In the genomic region with DNA sequence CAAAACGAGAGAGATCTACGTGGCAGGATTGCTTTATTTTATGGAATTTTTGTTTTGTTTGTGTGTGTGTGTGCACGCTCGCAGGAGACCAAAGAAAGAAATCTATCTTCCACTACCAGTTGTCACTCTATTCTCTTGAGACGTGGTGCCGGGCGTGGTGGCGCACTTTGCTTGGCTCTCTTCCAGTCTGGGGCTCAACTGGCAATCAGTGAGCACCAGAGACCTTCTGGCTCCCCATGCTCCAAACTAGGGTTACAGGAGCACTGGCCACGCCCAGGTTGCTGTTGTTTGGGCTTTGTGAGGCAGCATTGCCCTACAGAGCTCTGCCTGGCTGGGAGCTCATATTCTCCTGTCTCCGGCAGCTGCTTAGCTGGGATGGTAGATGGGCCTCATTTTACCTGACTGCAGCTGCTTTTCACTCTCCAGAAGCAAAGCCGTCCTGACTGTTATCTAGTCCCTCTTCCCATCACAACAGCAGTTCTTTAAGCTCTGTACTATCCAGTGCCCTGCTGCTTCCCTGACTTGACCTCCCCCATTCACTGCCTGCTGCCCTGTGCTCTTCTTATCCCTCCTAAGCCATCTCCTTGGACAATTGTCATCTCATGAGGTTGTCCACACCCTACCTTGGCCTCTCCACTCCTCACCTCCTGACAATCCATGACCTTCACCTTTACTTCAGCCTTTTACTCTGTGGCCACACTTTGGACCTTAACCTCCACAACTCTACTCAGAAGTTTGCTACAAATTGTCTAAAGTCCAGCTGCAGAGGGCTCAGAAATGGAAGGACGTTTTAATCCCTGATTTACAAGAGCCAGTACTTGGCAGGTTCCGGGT, we compare ENCODE assay signal across 13 mouse cellular contexts. TPM values are rescaled to one million over a fixed set of nuclear protein-coding genes. Genes with fewer than 3 reads are reported as not detected.
DNase-seq lines count a peak whose midpoint lies in the region; ATAC-seq and TF ChIP-seq lines count a peak whose summit lies in the region.
"Had no signal": no experiment of that assay in that cellular context is flagged by ENCODE, and none has a peak within 500 bp of the region (broad histone marks: within the 10 kb centered on the region; RNA-seq: fewer than 3 reads in every experiment).

No protein-coding gene starts in this region.

- DNase-seq in gastrocnemius, postnatal 14 days, result peak; percentile 5
- DNase-seq in gastrocnemius, postnatal 10 days, result no peak
- peak; percentile 96 for DNase-seq in MEL (ENCODE audit: low read depth, low spot score)
- no peak for DNase-seq in heart, postnatal 25 days (ENCODE audit: low spot score)
- DNase-seq in frontal cortex, adult 2 months (ENCODE audit: extremely low spot score in 1 of 2, low spot score in 1 of 2), result no peak
- DNase-seq in right cerebral cortex, postnatal 10 days (ENCODE audit: low spot score in 2 of 2), result no peak
- DNase-seq: heart, postnatal 10 days; lung, postnatal 4 days had no signal

- WGBS in embryonic facial prominence, embryonic 15.5 days, result 53% methylated on average over 13 of the region's 13 CpGs

- H3K4me3 ChIP-seq in MEL (ENCODE audit: control insufficient read depth in 1 of 2, insufficient read depth in 1 of 2, low read depth in 2 of 2, low read length in 2 of 2), result peak overlapping the region; percentile 8 to 21
- no peak overlapping the region for H3K4me3 ChIP-seq in embryonic facial prominence, embryonic 15.5 days (replicated peaks)
- H3K4me3 ChIP-seq: layer of hippocampus, adult 2 months; neural tube, embryonic 13.5 days had no signal

- peaks cover 26 to 35% of the 10 kb centered on the region in 2 experiments for H3K4me1 ChIP-seq in MEL (ENCODE audit: control insufficient read depth in 1 of 2, insufficient read depth in 2 of 2, low read length in 2 of 2)
- no peaks in the 10 kb centered on the region for H3K4me1 ChIP-seq in embryonic facial prominence, embryonic 15.5 days
- H3K4me1 ChIP-seq: neural tube, embryonic 13.5 days had no signal

- H3K9me3 ChIP-seq in MEL (replicated peaks; ENCODE audit: insufficient read depth, low read length), result no peaks in the 10 kb centered on the region
- H3K9me3 ChIP-seq in embryonic facial prominence, embryonic 15.5 days (replicated peaks), result no peaks in the 10 kb centered on the region
- H3K9me3 ChIP-seq: neural tube, embryonic 13.5 days had no signal

- peak; percentile 51; the same call in 1 of the 2 replicates for ATAC-seq in embryonic facial prominence, embryonic 15.5 days (ENCODE audit: insufficient number of reproducible peaks, low FRiP score, low TSS enrichment, low read depth)
- ATAC-seq in megakaryocyte, adult 5-6 weeks (ENCODE audit: poor library complexity, severe bottlenecking), result peak; percentile 40; the same call in 1 of the 2 replicates
- ATAC-seq: forebrain, embryonic 16.5 days had no signal

- H3K79me2 ChIP-seq in MEL (ENCODE audit: control insufficient read depth, insufficient read depth, low read length, poor library complexity), result no peaks in the 10 kb centered on the region

- TF ChIP-seq EP300 in MEL (IDR thresholded peaks at IDR 0.05; ENCODE audit: low read depth in 1 of 2, low read length in 2 of 2), result peak; percentile 50 to 81

- no peaks in the 10 kb centered on the region for H3K27me3 ChIP-seq in MEL (ENCODE audit: control insufficient read depth in 1 of 2, insufficient read depth in 2 of 2, low read length in 2 of 2)
- H3K27me3 ChIP-seq in embryonic facial prominence, embryonic 15.5 days, result no peaks in the 10 kb centered on the region
- H3K27me3 ChIP-seq: neural tube, embryonic 13.5 days had no signal

- no peak overlapping the region for H3K4me2 ChIP-seq in embryonic facial prominence, embryonic 15.5 days (replicated peaks)
- H3K4me2 ChIP-seq: neural tube, embryonic 13.5 days had no signal

- peak overlapping the region; percentile 30 for H3K27ac ChIP-seq in MEL (ENCODE audit: control insufficient read depth, low read depth, low read length)
- H3K27ac ChIP-seq in embryonic facial prominence, embryonic 15.5 days (replicated peaks), result no peak overlapping the region
- H3K27ac ChIP-seq: layer of hippocampus, adult 2 months; neural tube, embryonic 13.5 days had no signal

- peak in 2 of 3 experiments; percentile 18 to 20; a peak in 2 of 6 replicates for TF ChIP-seq CTCF in MEL (IDR thresholded peaks at IDR 0.05 in 2 of 3, conservative IDR thresholded peaks at IDR 0.05 in 1 of 3; ENCODE audit: control insufficient read depth in 1 of 3, insufficient read depth in 1 of 3, low read depth in 2 of 3, low read length in 3 of 3, poor library complexity in 1 of 3, severe bottlenecking in 1 of 3)

- no peak for TF ChIP-seq RAD21 in MEL (IDR thresholded peaks at IDR 0.05; ENCODE audit: low read depth, low read length)

- H3K9ac ChIP-seq in MEL (ENCODE audit: control insufficient read depth, low read depth, low read length, poor library complexity, severe bottlenecking), result peak overlapping the region; percentile 28
- H3K9ac ChIP-seq in embryonic facial prominence, embryonic 15.5 days, result no peak overlapping the region
- H3K9ac ChIP-seq: neural tube, embryonic 13.5 days had no signal

- no peak for TF ChIP-seq POLR2A in MEL (IDR thresholded peaks at IDR 0.05; ENCODE audit: control insufficient read depth in 1 of 2, insufficient read depth in 1 of 2, low read depth in 1 of 2, low read length in 2 of 2, poor library complexity in 1 of 2)

- peaks cover 0 to 32% of the 10 kb centered on the region in 2 experiments; a peak in 2 of 4 replicates for H3K36me3 ChIP-seq in MEL (ENCODE audit: control insufficient read depth in 1 of 2, insufficient read depth in 2 of 2, low read length in 2 of 2)
- H3K36me3 ChIP-seq in embryonic facial prominence, embryonic 15.5 days, result no peaks in the 10 kb centered on the region
- H3K36me3 ChIP-seq: neural tube, embryonic 13.5 days had no signal

- intact Hi-C loops in gastrocnemius, postnatal 14 days (cut with DNase I; ENCODE audit: low total_unique reads), result loop anchor here (5.0 kb wide), 1 partner anchor 51 kb away; no protein-coding TSS in a partner anchor
- intact Hi-C loops in heart, postnatal 25 days (cut with DNase I), result no loop called here

TF ChIP-seq in MEL, 35 proteins besides CTCF, POLR2A, EP300 and RAD21 (continues in another document):
- TF ChIP-seq ZC3H11A (IDR thresholded peaks at IDR 0.05; ENCODE audit: low read depth, low read length), result no peak
- TF ChIP-seq TCF12 (IDR thresholded peaks at IDR 0.05; ENCODE audit: low read depth, low read length), result peak; percentile 78
- TF ChIP-seq GATA1 (IDR thresholded peaks at IDR 0.05; ENCODE audit: low read depth, low read length), result peak; percentile 53; the same call in 1 of the 2 replicates
- TF ChIP-seq TBP (IDR thresholded peaks at IDR 0.05; ENCODE audit: low read depth, low read length), result 0 out of 2 replicates have a peak, but pooled peaks have one; percentile 14
- peak; percentile 47; the same call in 1 of the 2 replicates for TF ChIP-seq MYC (IDR thresholded peaks at IDR 0.05; ENCODE audit: low read depth, low read length)
- TF ChIP-seq TAL1 (IDR thresholded peaks at IDR 0.05; ENCODE audit: low read length), result peak; percentile 90
- TF ChIP-seq ZMIZ1 (IDR thresholded peaks at IDR 0.05; ENCODE audit: low read depth, low read length), result no peak
- no peak for TF ChIP-seq ZKSCAN1 (IDR thresholded peaks at IDR 0.05; ENCODE audit: low read depth, low read length)
- TF ChIP-seq ZNF384 (IDR thresholded peaks at IDR 0.05; ENCODE audit: low read depth, low read length), result no peak
- TF ChIP-seq NELFE (IDR thresholded peaks at IDR 0.05; ENCODE audit: low read depth, low read length), result peak; percentile 16; the same call in 1 of the 2 replicates
- no peak for TF ChIP-seq BHLHE40 (IDR thresholded peaks at IDR 0.05; ENCODE audit: borderline replicate concordance, low read depth, low read length)
- no peak for TF ChIP-seq POLR2AphosphoS5 (IDR thresholded peaks at IDR 0.05; ENCODE audit: borderline replicate concordance, low read depth, low read length)
- TF ChIP-seq MAFK (IDR thresholded peaks at IDR 0.05; ENCODE audit: borderline replicate concordance, low read depth, low read length), result no peak
- no peak for TF ChIP-seq CHD1 (IDR thresholded peaks at IDR 0.05; ENCODE audit: low read depth, low read length)
- no peak for TF ChIP-seq UBTF (IDR thresholded peaks at IDR 0.05; ENCODE audit: borderline replicate concordance, insufficient read depth, low read depth, low read length)
- no peak for TF ChIP-seq MYB (IDR thresholded peaks at IDR 0.05; ENCODE audit: low read depth, low read length)
- no peak for TF ChIP-seq MAZ (IDR thresholded peaks at IDR 0.05; ENCODE audit: low read depth, low read length)
- no peak for TF ChIP-seq JUND (IDR thresholded peaks at IDR 0.05; ENCODE audit: low read depth, low read length)
- TF ChIP-seq E2F4 (IDR thresholded peaks at IDR 0.05; ENCODE audit: borderline replicate concordance, low read depth, low read length), result no peak
- TF ChIP-seq ETS1 (IDR thresholded peaks at IDR 0.05; ENCODE audit: low read depth, low read length), result peak; percentile 67; the same call in 1 of the 2 replicates
- TF ChIP-seq KAT2A (conservative IDR thresholded peaks at IDR 0.05; ENCODE audit: low read depth, low read length), result no peak
- TF ChIP-seq POLR2AphosphoS2 (IDR thresholded peaks at IDR 0.05; ENCODE audit: low read length), result no peak

RNA-seq across cellular contexts. Expression of a gene that starts 16.8 kb away (rescaled TPM):
- 10 to 100 TPM; 15.4 to 18.3 TPM for total RNA-seq in gastrocnemius, postnatal 14 days (2021)
- total RNA-seq in gastrocnemius, postnatal 10 days (2021), result 10 to 100 TPM; 18.9 to 22.7 TPM
- total RNA-seq in MEL (2012; rRNA removed), result 255 and 325 TPM in 2 replicates
- polyA plus RNA-seq in MEL (2012; ENCODE audit: insufficient read depth in 1 of 2, insufficient read length in 2 of 2, low read depth in 1 of 2, low replicate concordance in 2 of 2, missing spikeins in 1 of 2), result 1,000 to 10,000 TPM in 1 of 2 experiments, 100 to 1,000 TPM in 1; 364 to 5,082 TPM
- 52.9 and 54.5 TPM in 2 replicates for polyA plus RNA-seq in embryonic facial prominence, embryonic 15.5 days (2015; fragmentation: Nextera tagmentation; extraction: Ambion mirVana)
- 59.7 and 65.7 TPM in 2 replicates for total RNA-seq in megakaryocyte, adult 5-6 weeks (2015)
- total RNA-seq in megakaryocyte, adult 5-6 weeks (2017), result 35.9 and 37.7 TPM in 2 replicates
- total RNA-seq in heart, postnatal 25 days (2021), result 10 to 100 TPM; 10.9 to 11.3 TPM
- 32.3 and 34.4 TPM in 2 replicates for polyA plus RNA-seq in frontal cortex, adult 2 months (2012; rRNA removed)

RNA-seq across cellular contexts. Expression of a gene that starts 42.2 kb away (rescaled TPM):
- total RNA-seq in gastrocnemius, postnatal 14 days (2021), result 10 to 100 TPM; 23.0 to 24.4 TPM
- total RNA-seq in gastrocnemius, postnatal 10 days (2021), result 10 to 100 TPM; 25.7 to 33.8 TPM
- total RNA-seq in MEL (2012; rRNA removed), result 18.1 and 18.3 TPM in 2 replicates
- polyA plus RNA-seq in MEL (2012; ENCODE audit: insufficient read depth in 1 of 2, insufficient read length in 2 of 2, low read depth in 1 of 2, low replicate concordance in 2 of 2, missing spikeins in 1 of 2), result 10 to 100 TPM; 15.2 to 53.6 TPM
- 52.0 and 52.6 TPM in 2 replicates for polyA plus RNA-seq in embryonic facial prominence, embryonic 15.5 days (2015; fragmentation: Nextera tagmentation; extraction: Ambion mirVana)
- total RNA-seq in megakaryocyte, adult 5-6 weeks (2015), result 74.4 and 87.7 TPM in 2 replicates
- 97.9 and 102 TPM in 2 replicates for total RNA-seq in megakaryocyte, adult 5-6 weeks (2017)
- total RNA-seq in heart, postnatal 25 days (2021), result 10 to 100 TPM; 28.7 to 30.3 TPM
- polyA plus RNA-seq in frontal cortex, adult 2 months (2012; rRNA removed), result 22.7 and 24.5 TPM in 2 replicates

Comparison
In these comparisons a context has a peak if more than half of its experiments do, and no peak if none do; other contexts are left out.
1. DNase-seq: peak in gastrocnemius, postnatal 14 days (single experiment) and MEL (single experiment); none in gastrocnemius, postnatal 10 days (single experiment), heart, postnatal 25 days (single experiment), frontal cortex, adult 2 months (0 of 2) and right cerebral cortex, postnatal 10 days (0 of 2).